ENCODE assay signal across 8 mouse cellular contexts in genomic region chr5:150665132-150665954, GRCm38 (mm10). TPM values are rescaled to one million over a fixed set of nuclear protein-coding genes. Genes with fewer than 3 reads are reported as not detected.
DNase-seq lines count a peak whose midpoint lies in the region; ATAC-seq lines count a peak whose summit lies in the region.

No protein-coding gene starts in this region.

- H3K9me3 ChIP-seq in lung, embryonic 16.5 days (ENCODE audit: control insufficient read depth, low read length), result no peaks in the 10 kb centered on the region

- under 1% methylated on average over 52 of the region's 52 CpGs for whole genome bisulfite sequencing in lung, embryonic 16.5 days

- H3K36me3 ChIP-seq in lung, embryonic 16.5 days (ENCODE audit: control insufficient read depth, insufficient read depth, low read length), result peaks cover 11% of the 10 kb centered on the region

- peak overlapping the region; percentile 99 for H3K27ac ChIP-seq in lung, embryonic 16.5 days (ENCODE audit: low read length)

- peak overlapping the region; percentile 89 for H3K9ac ChIP-seq in lung, embryonic 16.5 days (ENCODE audit: low read length)

- H3K4me2 ChIP-seq in lung, embryonic 16.5 days (ENCODE audit: low read depth, low read length), result peak overlapping the region; percentile 79

- no peaks in the 10 kb centered on the region for H3K27me3 ChIP-seq in lung, embryonic 16.5 days (ENCODE audit: control insufficient read depth, insufficient read depth, low read depth, low read length)

- peak; percentile 98 to 99 for ATAC-seq in hematopoietic stem cell, adult 5-6 weeks (replicated peaks in 1 of 2; ENCODE audit: insufficient read depth in 1 of 2, low FRiP score in 2 of 2, low TSS enrichment in 1 of 2, low read depth in 1 of 2, poor library complexity in 2 of 2, severe bottlenecking in 2 of 2)
- ATAC-seq in lung, embryonic 16.5 days (ENCODE audit: low read depth), result peak; percentile 100

- peak; percentile 100 for DNase-seq in MEL-GATA-1-ER (ENCODE audit: extremely low read depth, low read depth)
- peak; percentile 93 for DNase-seq in cerebellum, adult 8-10 months
- peak; percentile 99 for DNase-seq in forelimb bud, embryonic 11.5 days (ENCODE audit: low read depth, low spot score)
- peak; percentile 99 for DNase-seq in layer of hippocampus, adult 9-10 months (ENCODE audit: low spot score)
- DNase-seq in ovary, postnatal 10 days (ENCODE audit: low spot score), result peak; percentile 68
- peak; percentile 94 to 95 for DNase-seq in thymus, postnatal 10 days (ENCODE audit: low spot score in 2 of 2)

- peaks cover 12% of the 10 kb centered on the region; the same call in 1 of the 2 replicates for H3K4me1 ChIP-seq in lung, embryonic 16.5 days (replicated peaks; ENCODE audit: control insufficient read depth, insufficient read depth, low read length)

- H3K4me3 ChIP-seq in lung, embryonic 16.5 days (ENCODE audit: low read length), result peak overlapping the region; percentile 100

RNA-seq across cellular contexts. Expression of gene N4bp2l2, which starts 0.6 kb away (rescaled TPM):
- 123 and 145 TPM in 2 replicates for total RNA-seq in hematopoietic stem cell, adult 5-6 weeks (2017)
- 36.0 and 42.0 TPM in 2 replicates for polyA plus RNA-seq in lung, embryonic 16.5 days (2015; fragmentation: Nextera tagmentation; extraction: Ambion mirVana)

RNA-seq across cellular contexts. Expression of gene Pds5b, which starts 8.2 kb away (rescaled TPM):
- 57.3 and 70.7 TPM in 2 replicates for total RNA-seq in hematopoietic stem cell, adult 5-6 weeks (2017)
- 32.0 and 32.1 TPM in 2 replicates for polyA plus RNA-seq in lung, embryonic 16.5 days (2015; fragmentation: Nextera tagmentation; extraction: Ambion mirVana)

Comparison
In these comparisons a context has a peak if more than half of its experiments do, and no peak if none do; other contexts are left out.
1. Peak in every context shown above with its lines: DNase-seq, ATAC-seq, H3K4me3 ChIP-seq and H3K27ac ChIP-seq.